Mouse (Mus musculus): ENCODE measurements around the gene Txnrd2.

- no peak for TF ChIP-seq CTCF (IDR thresholded peaks at IDR 0.05; ENCODE audit: low read depth)
- no peak for TF ChIP-seq EP300 (IDR thresholded peaks at IDR 0.05; ENCODE audit: low read depth)
Measured at GRCm38 (mm10) chr16:18484794-18485435, 58.7 kb downstream of the Txnrd2 start.
